Mouse (Mus musculus) left cerebral cortex, adult 8-10 months (tissue): ENCODE data around the gene Nkd1. TPM values are rescaled to one million over a fixed set of nuclear protein-coding genes. Genes with fewer than 3 reads are reported as not detected.

Experiments used
- DNase-seq, 2 experiments: peaks; one replicate each; pipeline ENCODE4 v3.0.0; 2022; ENCODE audit warnings: low spot score in 2 of 2
- total RNA-seq, 4 experiments: library from RNA; stranded (reverse); gene quantifications; 2 replicates each; pipeline ENCODE4 v1.2.4; 2022

Nkd1 gene
- total RNA-seq, 4 experiments from 2014 or later, result 11.1 to 15.6 (median 14.6) TPM

- DNase-seq, result no peak
Measured at GRCm38 (mm10) chr8:88537998-88538975, 17.1 kb downstream of the Nkd1 start.

- DNase-seq, result no peak
Measured at GRCm38 (mm10) chr8:88538976-88539371, 17.8 kb downstream of the Nkd1 start.

DNA sequence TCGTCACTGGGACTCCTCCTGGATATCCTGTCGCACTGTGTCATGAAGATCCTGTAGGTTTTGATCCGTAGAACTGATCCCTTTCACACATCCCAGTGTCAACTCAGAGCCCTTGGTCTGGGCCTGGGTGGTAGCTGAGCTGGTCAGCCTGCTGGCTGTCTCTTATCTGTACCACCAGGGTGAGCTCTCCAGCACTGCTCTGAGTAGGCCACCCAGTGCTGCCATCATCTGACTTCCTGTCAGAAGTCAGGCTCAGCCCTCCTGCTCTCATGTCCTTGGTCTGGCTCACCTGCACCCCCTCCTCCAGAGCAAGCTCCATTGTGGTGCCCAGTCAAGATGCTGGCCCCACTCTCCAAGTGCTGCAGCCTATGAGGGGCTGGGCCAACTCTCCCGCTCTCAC lies 18.8 kb downstream of the Nkd1 start:
- no peak for DNase-seq

DNA sequence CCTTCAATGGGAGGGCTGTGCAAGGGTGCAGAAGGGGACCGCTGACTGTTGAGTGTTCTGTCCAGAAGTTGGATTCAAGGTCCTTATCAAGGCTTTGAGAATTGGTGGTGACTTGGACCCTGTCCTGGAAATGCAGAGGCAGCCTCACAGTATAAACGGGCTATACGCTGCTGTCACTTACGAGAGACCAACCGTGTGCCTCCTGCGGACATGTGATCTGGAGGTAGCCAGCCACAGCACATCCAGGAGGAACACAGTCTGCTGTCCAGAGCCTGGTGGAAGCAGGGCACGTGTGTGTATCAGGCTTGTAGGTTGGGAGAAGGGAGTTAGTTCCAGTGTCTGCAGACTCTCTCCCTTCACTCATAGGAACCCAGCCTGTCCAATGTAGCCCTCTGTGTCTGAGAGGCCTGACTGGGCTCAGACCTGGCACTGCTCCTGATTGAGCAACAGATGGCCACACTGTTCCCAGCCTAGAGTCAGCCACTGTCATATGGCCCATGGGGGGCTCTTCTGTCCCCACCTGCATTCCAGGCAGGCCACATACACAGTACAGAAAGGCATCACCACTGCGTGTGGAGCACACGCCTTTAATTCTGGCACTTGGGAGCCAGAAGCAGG lies 21.6 kb downstream of the Nkd1 start:
- no peak for DNase-seq

- no peak for DNase-seq
Measured at GRCm38 (mm10) chr8:88544677-88545076, 23.5 kb downstream of the Nkd1 start.

DNA sequence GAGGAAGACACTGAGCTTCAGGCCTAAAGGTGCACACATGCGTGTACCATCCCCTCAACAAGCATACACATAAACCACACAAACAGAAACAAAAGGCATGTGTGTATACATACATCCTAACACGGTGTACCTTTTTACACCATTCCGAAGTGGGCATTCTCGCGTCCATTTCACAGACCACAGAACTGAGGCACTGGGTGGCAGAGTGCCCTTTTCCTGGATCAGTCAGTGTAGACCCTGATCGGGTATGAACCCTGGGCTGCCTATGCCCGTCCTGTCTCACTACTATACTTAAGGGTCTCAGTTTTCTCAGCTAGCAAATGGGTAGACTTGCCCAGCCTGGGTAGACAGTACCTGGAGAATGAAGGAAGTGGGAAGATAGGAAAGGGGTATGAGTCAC lies 24.3 kb downstream of the Nkd1 start:
- no peak for DNase-seq

- no peak for DNase-seq
Measured at GRCm38 (mm10) chr8:88546032-88546732, 25.0 kb downstream of the Nkd1 start.

- DNase-seq, result no peak
Measured at GRCm38 (mm10) chr8:88555669-88556068, 34.5 kb downstream of the Nkd1 start.

GRCm38 (mm10) chr8:88559985-88560473 lies 38.9 kb downstream of the Nkd1 start:
- DNase-seq, result no peak

- DNase-seq, result no peak
Measured at GRCm38 (mm10) chr8:88561402-88561801, 40.2 kb downstream of the Nkd1 start.

DNA sequence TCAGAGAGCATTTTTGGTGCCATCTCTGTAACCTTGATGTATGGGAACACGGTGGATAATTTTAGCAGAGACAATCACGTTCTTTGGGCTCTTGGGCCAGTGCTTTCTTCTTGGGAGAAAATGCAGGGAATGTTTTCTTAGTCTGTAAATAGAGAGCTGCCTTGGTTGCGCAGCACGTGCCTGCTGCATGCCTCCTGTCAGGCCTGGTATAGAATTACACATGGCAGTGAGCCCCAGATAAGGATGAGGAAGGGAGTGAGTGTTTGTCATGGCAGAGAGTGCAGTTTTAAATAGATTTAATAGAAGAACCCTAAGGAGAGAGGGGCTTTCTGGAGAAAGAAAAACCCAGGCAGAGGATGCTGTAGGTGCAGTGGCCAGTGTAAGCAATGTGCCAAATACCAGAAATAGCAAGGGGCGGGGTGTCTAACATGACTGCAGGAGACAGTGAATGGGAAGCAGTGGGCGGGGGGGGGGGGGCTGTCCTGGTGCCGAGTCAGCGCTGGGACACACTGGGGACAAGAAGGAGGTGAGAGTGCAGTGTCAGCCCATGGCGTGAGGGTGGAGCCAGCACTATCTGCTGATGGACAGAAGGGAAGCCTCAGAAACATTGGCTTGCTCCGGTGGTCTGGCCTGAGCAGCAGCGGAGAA lies 43.2 kb downstream of the Nkd1 start:
- no peak for DNase-seq

- DNase-seq, result no peak
Measured at GRCm38 (mm10) chr8:88566119-88566518, 45.0 kb downstream of the Nkd1 start.

- peak; percentile 39 to 56 for DNase-seq
Measured at GRCm38 (mm10) chr8:88567314-88568121, 46.4 kb downstream of the Nkd1 start.

DNA sequence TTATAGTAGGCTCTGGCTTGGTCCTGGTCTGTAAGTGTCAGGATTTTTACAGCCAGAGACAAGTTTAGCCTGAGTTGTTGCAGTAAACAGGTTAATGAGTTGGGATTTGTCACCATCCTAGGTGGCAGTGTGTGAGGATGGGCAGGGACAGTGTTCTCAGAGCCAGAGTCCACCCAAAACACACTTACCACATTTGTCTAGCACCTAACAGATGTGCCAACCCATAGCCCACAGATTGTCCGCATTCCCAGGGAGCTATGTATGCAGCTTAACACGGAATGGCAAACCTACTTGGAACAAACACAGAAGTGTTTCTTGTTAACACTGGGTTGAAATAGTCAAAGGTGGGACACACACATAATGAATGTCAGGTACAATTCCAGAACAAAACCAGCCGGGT lies 47.1 kb downstream of the Nkd1 start:
- no peak for DNase-seq

DNA sequence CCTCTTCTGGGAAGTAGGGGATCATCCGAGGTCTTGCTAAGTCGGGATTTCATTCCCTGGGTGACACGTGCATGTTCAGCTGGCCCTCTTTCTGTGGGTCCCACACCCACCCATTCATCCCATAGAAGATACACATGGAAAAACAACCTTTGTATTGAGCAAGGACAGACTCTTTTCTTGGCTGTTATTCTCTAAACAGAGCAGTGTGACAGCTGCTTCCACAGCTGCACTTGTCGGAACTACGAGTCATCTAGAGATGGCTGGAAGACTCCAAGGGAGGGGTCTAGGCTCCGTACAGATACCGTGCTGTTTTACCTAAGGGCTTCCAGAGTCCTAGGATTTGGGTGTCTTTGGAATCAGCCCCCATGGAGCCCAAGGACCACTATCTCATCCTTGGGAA lies 48.2 kb downstream of the Nkd1 start:
- no peak for DNase-seq

DNA sequence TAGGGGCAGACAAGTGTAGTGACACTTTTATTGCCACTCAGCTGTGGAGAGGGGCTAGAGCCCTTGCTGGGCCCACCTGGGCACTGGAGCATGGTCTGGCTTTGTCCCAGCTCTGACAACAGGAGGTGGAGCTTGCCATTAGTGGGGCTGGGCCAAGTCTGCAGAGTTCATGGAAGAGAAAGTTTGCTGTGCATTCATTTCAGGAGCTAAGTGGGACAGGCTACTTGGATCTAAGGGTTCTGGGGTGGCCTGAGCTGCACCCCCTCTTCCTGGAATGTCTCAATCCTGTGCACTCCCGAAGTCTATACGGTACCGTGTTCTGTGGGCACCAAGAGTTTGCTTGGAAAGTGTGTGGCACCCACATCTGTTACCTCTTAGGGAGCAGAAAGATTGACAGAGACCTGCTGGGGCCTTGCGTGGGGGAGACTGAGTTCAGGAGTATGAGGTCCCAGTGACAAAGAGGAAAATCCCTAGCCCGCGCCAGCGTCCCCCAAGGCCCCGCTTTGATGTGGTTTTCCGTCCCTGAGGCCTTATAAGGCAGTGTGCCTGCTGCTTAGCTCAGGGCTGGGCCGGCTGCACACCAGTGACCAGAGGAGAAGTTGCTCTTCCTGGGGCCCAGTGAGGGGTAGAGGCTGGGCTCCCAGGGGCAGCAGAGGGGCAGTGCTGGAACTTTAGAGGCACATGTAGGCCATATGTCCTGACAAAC lies 49.3 kb downstream of the Nkd1 start:
- DNase-seq, result no peak

DNA sequence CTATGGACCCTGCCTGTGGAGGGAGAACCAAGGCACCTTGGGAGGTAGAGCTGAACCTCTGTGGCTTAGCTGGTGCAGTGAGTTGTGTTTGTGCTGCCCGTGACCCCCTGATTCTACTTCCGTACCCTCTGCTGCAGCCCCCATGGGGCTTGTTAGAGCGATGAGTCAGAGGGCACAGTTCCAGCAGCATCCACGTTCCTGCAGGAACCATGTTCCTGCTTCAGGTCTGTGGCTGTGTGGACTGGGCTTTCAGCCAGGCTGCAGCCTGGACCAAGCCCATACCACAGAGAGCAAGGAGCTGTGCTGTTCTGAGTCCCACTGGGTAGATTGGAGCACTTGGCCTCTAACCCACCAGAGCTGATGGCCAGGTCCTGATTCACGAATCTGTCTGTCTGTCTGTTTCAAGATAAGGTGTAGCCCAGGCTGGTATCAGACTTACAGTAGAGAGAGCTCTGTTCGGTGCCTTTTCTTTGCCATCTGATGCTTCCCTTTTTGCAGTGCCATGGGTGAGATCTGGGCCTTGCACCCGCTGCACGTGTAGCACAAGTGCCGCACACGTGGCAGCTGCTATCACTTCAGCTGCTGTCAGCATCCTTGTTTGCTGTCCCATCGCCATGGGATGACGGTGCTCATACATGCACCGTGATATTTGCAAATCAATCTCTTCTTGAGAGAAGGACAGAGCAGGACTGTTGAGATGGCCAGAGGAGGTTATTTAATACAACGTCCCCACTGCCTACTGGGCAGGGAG lies 50.5 kb downstream of the Nkd1 start:
- no peak for DNase-seq

DNA sequence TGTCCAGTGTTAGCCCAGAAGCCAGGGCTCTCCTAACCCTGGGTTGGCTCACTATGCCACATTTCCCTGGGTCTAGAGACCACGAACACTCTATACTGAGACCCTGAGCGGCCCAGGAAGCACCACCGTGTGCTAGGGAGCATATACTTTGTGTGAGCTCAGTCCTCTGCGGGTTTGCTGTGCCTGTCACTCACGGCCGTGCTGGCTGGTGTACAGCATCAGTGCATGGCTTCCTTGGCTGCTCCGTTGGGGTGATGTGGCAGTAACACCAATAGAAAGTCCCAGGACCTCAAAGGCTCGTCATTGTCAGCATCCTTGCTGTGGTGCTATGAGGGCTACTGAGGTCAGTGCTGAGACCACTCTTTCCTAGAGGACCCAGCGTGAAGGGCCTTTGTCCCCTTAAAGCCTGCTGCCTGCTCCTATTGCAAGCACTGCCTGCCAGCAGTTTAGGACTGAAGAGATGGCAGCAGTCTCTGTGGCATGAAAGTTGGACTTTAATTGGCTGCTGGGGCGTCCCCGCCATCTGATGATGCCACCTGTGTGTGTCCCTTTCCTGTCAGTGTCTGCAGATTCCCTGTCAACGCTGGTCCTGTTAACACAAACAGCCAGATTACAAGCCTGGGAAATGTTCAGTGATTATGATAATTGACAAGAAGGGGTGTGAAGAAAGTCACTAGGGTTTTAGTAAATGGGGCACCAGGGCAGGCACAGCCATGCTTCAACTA lies 51.2 kb downstream of the Nkd1 start:
- DNase-seq, result no peak
